Mouse (Mus musculus) bone marrow, adult 2 months (tissue): ENCODE measurements around the gene Cmpk2.

Experiments used
- CTCF ChIP-seq: fragments of 200-500 bp; IDR thresholded peaks from 2 replicates; pipeline ENCODE4 v1.5.1; 2011; ENCODE audit warnings: low read length, control low read depth; ENCODE audit not compliant: control insufficient read depth, insufficient read depth
- POLR2A ChIP-seq: fragments of 200-500 bp; IDR thresholded peaks from 2 replicates; pipeline ENCODE4 v1.6.1; 2011; ENCODE audit warnings: low read depth, mild to moderate bottlenecking, control low read depth, low read length, borderline replicate concordance; ENCODE audit not compliant: control insufficient read depth

DNA sequence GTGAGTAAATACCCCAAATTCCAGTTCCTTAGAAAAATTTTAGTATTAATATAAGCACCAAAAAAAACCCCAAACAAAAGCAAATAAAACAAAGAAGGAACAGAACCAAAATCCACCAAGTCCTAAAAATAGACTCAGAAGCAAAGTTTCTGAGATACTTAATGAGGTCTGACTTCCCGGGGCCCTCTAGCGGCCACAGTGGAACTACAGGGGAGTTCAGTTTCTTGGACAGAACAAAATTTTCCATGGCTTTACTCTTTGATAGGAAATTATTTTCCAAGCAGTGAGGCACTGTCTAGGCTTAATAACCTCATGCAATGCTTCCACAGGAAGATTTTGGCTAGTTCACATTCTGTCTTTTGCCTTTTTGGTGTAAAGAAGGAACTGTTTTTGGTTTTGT lies 24.9 kb upstream of the Cmpk2 start:
- TF ChIP-seq CTCF (peak; percentile 57), POLR2A (no peak)
